Mouse (Mus musculus) cerebellum, adult 2 months (tissue): ENCODE results near the gene Tpsg1. TPM values are rescaled to one million over a fixed set of nuclear protein-coding genes. Genes with fewer than 3 reads are reported as not detected.

Experiments
- DNase-seq, 2 experiments: peaks; one replicate each; pipeline ENCODE4 v3.0.0; 2021
- H3K27ac ChIP-seq: fragments of 200-500 bp; 2 replicates; pipeline ENCODE4 v1.5.1; 2012; ENCODE audit warnings: low read length, control low read depth, inconsistent platforms; ENCODE audit not compliant: insufficient read depth
- H3K27me3 ChIP-seq: fragments of 200-500 bp; 2 replicates; pipeline ENCODE4 v1.6.1; 2012; ENCODE audit warnings: inconsistent platforms, mild to moderate bottlenecking, low read length, moderate library complexity; ENCODE audit not compliant: control insufficient read depth, insufficient read depth
- H3K4me1 ChIP-seq: fragments of 200-500 bp; 2 replicates; pipeline ENCODE4 v1.6.1; 2011; ENCODE audit warnings: low read length; ENCODE audit not compliant: control insufficient read depth, insufficient read depth
- H3K4me3 ChIP-seq: fragments of 200-500 bp; replicated peaks from 2 replicates; pipeline ENCODE3; 2011; ENCODE audit warnings: mild to moderate bottlenecking, low read depth, low read length, control low read depth; ENCODE audit not compliant: insufficient read depth
- CTCF ChIP-seq: fragments of 200-500 bp; IDR thresholded peaks from 2 replicates; pipeline ENCODE4 v1.5.1; 2011; ENCODE audit warnings: low read depth, mild to moderate bottlenecking, control low read depth, low read length, moderate library complexity, borderline replicate concordance; ENCODE audit not compliant: insufficient read depth
- POLR2A ChIP-seq: fragments of 200-500 bp; IDR thresholded peaks from 2 replicates; pipeline ENCODE4 v1.6.1; 2011; ENCODE audit warnings: low read length, control low read depth, borderline replicate concordance; ENCODE audit not compliant: insufficient read depth
- WGBS: fragments of 180-500 bp; shearing (Covaris S2); methylation state at CpG from one replicate; pipeline ENCODE4 v1.1.7; 2018; 5-methylcytosine and 5-hydroxymethylcytosine counted together
- polyA plus RNA-seq: library from polyadenylated mRNA; depleted of rRNA; stranded (reverse); fragments of >200 nt; gene quantifications from 2 replicates; pipeline ENCODE4 v1.2.3, GENCODE M21; 2012; rRNA removed

The Tpsg1 gene
- not detected in 2 replicates for polyA plus RNA-seq

DNA sequence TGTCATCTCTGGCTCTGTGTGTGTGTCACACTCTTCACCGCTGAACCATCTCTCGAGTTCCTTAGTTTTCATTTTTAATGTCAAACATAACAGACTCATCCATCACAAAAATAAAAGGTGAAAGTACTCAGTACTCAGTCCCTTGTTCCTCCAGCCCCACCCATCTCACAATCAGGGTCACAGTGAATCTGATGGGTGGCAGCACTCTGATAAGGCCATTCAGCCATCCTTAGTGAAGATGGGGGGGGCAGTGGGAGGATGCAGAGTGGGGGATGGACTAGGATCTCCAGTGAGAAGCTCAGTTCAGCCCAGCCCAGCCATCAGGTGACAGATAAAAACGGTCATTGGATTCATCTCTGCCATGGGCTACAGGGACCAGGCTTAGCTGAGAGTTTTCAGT, at the start of gene Tpsg1:
Gene Tpsg1 (plus strand): TSS at position 301 of the 400 bp plus-strand sequence.
- H3K27me3 ChIP-seq: no peaks in the 10 kb centered on the region
- no peak within 1 kb of the TSS for H3K4me3 ChIP-seq
- no peak for DNase-seq
- 80% methylated on average over 3 of the region's 3 CpGs for WGBS
- no peaks in the 10 kb centered on the region for H3K4me1 ChIP-seq
- no peak within 1 kb of the TSS for H3K27ac ChIP-seq
- no peak for TF ChIP-seq POLR2A
- TF ChIP-seq CTCF: no peak

DNA sequence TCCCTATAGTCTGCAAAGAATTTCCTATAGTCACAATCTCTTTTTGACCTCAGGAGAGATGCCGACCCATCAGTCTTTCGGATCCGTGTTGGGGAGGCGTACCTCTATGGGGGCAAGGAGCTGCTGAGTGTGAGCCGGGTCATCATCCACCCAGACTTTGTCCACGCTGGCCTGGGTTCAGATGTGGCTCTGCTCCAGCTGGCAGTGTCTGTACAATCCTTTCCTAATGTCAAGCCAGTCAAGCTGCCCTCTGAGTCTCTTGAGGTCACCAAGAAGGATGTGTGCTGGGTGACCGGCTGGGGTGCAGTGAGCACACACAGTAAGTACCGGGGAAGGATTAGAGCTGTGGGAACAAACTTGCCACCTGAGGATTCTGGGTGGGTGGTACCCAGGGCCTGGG, 48.3 kb upstream of the Tpsg1 start:
- Histone ChIP-seq H3K27ac (no peak overlapping the region), H3K27me3 (no peaks in the 10 kb centered on the region), H3K4me3 (no peak overlapping the region), H3K4me1 (no peaks in the 10 kb centered on the region)
- no peak for TF ChIP-seq POLR2A
- TF ChIP-seq CTCF: no peak
- DNase-seq: no peak
- 69% methylated on average over 8 of the region's 8 CpGs for WGBS

- no peak for DNase-seq
- WGBS: 24% methylated on average over 2 of the region's 2 CpGs
These were observed 46.1 kb upstream of the Tpsg1 start for GRCm38 (mm10) chr17:25322930-25323329.

GRCm38 (mm10) chr17:25332321-25332720, 36.8 kb upstream of the Tpsg1 start:
- Histone ChIP-seq H3K27me3 (no peaks in the 10 kb centered on the region), H3K27ac (no peak overlapping the region), H3K4me3 (no peak overlapping the region), H3K4me1 (no peaks in the 10 kb centered on the region)
- TF ChIP-seq CTCF (no peak), POLR2A (no peak)
- 72% methylated on average over 9 of the region's 9 CpGs for WGBS
- no peak for DNase-seq

More at GRCm38 (mm10) chr17:25322930-25323329, 46.1 kb upstream of the Tpsg1 start:
- Histone ChIP-seq H3K27me3 (no peaks in the 10 kb centered on the region), H3K4me3 (no peak overlapping the region), H3K4me1 (no peaks in the 10 kb centered on the region), H3K27ac (no peak overlapping the region)
- TF ChIP-seq CTCF: no peak

DNA sequence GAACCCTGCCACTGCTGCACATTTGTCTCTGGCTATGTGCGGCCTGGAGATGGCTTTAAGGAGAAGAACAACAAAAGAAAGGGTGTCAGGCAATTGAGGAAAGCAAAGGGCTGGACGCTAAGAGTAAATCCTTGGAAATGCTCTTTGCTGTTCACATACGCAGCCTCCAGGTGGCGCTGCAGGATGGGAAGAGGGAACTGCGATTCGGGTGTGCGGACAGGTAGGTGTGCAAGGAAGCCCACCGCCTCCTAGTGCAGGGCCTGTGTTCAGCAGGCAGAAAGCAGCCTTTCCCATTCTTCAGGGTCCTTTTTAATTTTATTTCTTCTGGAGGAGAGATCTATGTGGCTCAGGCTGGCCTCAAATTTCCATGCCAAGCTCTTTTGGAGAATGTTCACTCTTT, 35.1 kb upstream of the Tpsg1 start:
- no peak overlapping the region for H3K4me3 ChIP-seq
- WGBS: under 1% methylated on average over 8 of the region's 8 CpGs
- no peaks in the 10 kb centered on the region for H3K4me1 ChIP-seq
- H3K27ac ChIP-seq: no peak overlapping the region
- TF ChIP-seq CTCF: peak; percentile 86
- no peak for TF ChIP-seq POLR2A
- H3K27me3 ChIP-seq: no peaks in the 10 kb centered on the region
- peak; percentile 9 to 36 for DNase-seq

- WGBS: 84% methylated on average over 4 of the region's 4 CpGs
- DNase-seq: no peak
These were observed 30.9 kb upstream of the Tpsg1 start for GRCm38 (mm10) chr17:25338218-25338617.

GRCm38 (mm10) chr17:25340003-25340402, 29.1 kb upstream of the Tpsg1 start:
- WGBS: 76% methylated on average over 6 of the region's 6 CpGs
- no peak for DNase-seq
- Histone ChIP-seq H3K27ac (no peak overlapping the region), H3K27me3 (no peaks in the 10 kb centered on the region), H3K4me1 (no peaks in the 10 kb centered on the region), H3K4me3 (no peak overlapping the region)
- TF ChIP-seq CTCF (no peak), POLR2A (no peak)

More at GRCm38 (mm10) chr17:25338218-25338617, 30.9 kb upstream of the Tpsg1 start:
- Histone ChIP-seq H3K27ac (no peak overlapping the region), H3K27me3 (no peaks in the 10 kb centered on the region), H3K4me1 (no peaks in the 10 kb centered on the region), H3K4me3 (no peak overlapping the region)
- TF ChIP-seq POLR2A: no peak
- TF ChIP-seq CTCF: no peak

DNA sequence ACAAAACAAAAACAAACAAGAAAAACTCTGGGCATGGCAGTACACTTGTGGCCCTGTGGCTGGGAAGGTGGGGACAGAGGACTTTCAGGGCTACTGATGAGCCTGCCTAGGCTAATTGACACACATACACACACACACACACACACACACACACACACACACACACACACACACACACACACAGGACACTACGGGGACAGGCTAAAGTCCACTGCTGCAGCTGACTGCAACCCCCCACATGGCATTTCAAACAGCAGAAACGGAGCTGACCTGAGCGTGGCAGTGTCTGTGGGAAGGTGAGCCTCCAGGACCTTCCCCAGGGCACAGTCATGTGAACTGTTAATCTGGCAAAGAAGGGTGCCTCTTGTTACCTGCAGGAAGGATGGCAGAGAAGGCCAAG, 27.6 kb upstream of the Tpsg1 start:
- H3K4me1 ChIP-seq: no peaks in the 10 kb centered on the region
- 49% methylated on average over 3 of the region's 3 CpGs for WGBS
- no peak overlapping the region for H3K4me3 ChIP-seq
- H3K27me3 ChIP-seq: no peaks in the 10 kb centered on the region
- DNase-seq: no peak
- no peak overlapping the region for H3K27ac ChIP-seq
- no peak for TF ChIP-seq POLR2A
- TF ChIP-seq CTCF: no peak

DNA sequence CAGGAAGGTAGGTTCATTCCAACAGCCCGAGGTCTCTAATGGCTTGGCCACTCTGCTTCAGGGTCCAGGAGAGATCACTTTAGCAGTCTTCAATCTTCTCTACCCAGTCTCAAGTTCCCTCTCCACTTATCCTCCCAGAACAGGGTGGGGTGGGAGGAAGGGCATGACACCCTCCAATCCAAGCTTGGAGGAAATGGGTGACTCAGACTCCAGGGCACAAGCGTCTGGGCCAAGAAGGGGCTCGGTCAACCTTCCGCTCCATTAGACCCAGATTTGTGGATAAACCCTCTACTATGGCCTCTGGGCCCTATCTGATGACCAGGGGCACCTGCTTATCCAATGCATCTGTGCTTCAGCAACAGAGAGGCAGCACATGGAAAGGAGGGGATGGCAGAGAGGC, 23.6 kb upstream of the Tpsg1 start, which contains the start of gene Tpsab1:
Gene Tpsab1 (minus strand): TSS at position 101 of the 400 bp plus-strand sequence.
- no peak for DNase-seq
- Histone ChIP-seq H3K27me3 (no peaks in the 10 kb centered on the region), H3K4me1 (no peaks in the 10 kb centered on the region), H3K4me3 (no peak within 1 kb of the TSS), H3K27ac (no peak within 1 kb of the TSS)
- TF ChIP-seq CTCF: no peak
- WGBS: 68% methylated on average over 4 of the region's 4 CpGs

GRCm38 (mm10) chr17:25361291-25361690, 7.8 kb upstream of the Tpsg1 start:
- H3K27ac ChIP-seq: no peak overlapping the region
- H3K4me3 ChIP-seq: no peak overlapping the region
- no peak for DNase-seq
- TF ChIP-seq POLR2A: no peak
- no peak for TF ChIP-seq CTCF
- WGBS: 26% methylated on average over 2 of the region's 2 CpGs
- H3K27me3 ChIP-seq: no peaks in the 10 kb centered on the region
- H3K4me1 ChIP-seq: no peaks in the 10 kb centered on the region
